Mouse (Mus musculus): Measurements from ENCODE around the gene Gm49673. TPM values are rescaled to one million over a fixed set of nuclear protein-coding genes. Genes with fewer than 3 reads are reported as not detected.
A peak's percentile ranks its signal among the peaks of the same experiment; 100 is the strongest.
"Not testable (repeated sequence)": the region's sequence is repeated elsewhere in the genome, so short reads cannot be mapped to it uniquely, and the experiment has no call there.

The Gm49673 gene
- polyA plus RNA-seq (2017; shearing (Covaris generic)) = not detected

DNA sequence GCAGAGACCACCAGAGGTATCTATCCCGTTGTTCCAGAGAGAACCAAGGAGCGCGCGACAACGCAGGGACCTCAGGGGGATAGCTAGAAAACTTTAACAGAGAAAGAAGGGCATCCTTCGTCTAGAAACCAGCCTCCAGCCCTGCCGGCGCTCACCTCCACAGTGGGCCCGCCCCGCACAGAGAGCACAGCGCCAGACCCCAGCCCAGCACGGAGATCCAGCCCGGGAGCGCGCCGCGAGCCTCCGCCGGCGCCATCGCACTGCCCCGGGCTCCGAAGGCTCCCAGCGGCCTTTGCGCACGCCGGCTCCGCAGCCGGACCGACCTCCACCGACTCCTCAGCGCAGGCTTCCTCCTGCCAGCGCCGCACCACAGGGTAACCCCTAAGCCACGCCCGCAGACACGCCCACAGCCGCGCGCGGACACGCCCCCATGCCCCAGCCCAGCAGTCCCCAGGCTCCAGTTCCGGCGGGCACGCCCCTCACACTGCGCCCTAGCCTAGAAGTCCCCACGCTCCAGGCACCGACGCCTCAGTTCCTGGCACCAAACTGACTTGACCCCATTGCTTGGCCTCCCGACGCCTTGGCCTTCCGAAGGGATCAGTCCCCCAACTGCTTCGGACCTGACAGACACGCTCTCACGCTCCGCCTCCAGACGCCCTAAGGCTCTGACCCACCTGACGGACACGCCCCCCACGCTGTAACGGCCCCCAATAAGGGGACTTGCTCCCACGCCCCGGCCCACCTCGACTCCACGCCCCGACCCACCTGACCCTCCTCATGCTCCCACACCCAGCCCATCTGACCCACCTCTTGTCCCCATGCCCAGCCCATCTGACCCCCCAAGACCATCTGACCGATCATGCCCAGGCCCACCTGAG is at the start of gene Gm49673, which contains the start of gene Rnaset2a:
TSS of gene Gm49673 (minus strand) at position 350 of the 878 bp plus-strand sequence.
TSS of gene Rnaset2a (minus strand) at position 659 of the 878 bp plus-strand sequence.
- ATAC-seq = peak; percentile 94

DNA sequence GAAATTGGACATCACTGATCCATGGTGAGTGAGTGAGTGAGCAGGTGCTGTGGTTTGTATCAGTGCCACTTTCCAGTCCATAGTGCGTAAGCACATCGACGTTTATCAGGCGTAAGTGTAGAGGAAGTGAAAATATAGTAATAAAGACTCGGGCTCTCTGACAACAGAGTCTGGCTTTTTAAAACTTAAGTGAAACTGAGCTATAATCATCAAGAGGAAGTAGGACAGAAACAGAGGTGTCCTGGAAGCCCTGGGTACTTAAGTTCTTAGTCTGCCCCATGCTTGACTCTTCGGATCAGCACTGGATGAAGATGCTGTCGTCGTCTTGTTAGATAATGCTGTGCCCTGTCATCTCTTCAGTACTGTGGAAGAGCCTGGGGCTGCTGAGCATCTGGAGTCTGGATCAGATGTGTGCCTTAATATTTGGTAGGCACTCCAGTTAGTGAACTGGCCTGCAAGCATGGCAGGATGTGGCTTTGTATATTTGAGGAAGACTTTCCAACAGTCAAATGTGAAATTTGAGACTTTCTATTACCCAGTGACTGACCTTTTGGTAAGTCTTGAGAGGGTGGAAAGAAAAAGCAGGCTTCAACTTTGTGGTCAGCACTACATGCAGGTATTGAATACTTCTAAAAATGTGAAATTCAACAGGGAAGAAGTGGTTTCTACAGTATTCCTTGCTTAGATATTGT is 48.2 kb upstream of the Gm49673 start:
- peak; percentile 70 for ATAC-seq

DNA sequence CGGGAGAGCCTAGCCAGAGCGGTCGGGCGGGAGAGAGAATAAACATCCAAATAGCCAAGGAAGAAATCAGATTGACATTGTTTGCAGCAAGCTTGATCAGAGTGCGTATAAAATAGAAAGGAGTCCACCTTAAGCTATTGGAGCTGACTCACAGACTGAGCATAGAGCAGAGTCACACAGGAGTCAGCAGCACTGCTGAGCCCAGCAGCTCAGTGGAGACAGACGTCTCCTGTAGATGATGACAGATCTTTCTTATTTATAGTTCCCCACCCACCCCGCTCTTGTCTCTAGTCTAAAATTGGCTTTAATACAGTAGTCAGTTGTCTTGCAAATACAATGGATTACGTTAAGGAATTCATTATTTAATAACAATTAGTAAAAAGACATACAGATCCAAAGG is 46.1 kb upstream of the Gm49673 start:
- no peak for ATAC-seq

DNA sequence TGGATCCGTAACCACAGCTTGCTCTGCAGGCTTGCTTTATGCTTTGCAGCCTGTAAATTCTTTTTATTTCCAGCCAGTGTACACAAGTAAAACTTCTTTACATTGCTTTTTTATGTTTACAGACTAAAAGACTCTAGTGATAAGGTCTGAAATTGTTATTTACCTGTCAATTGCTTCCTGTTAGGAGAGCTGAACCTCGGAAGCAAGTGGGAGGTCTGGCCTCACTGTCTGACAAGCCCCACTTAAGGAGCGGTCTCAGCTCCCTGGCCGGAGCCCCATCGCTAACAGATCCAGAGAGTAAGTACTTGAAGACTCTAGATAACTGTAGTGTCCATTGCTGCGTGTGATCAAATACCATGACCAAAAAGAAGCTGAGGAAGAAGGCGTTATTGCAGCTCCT is 36.6 kb upstream of the Gm49673 start:
- ATAC-seq = no peak

DNA sequence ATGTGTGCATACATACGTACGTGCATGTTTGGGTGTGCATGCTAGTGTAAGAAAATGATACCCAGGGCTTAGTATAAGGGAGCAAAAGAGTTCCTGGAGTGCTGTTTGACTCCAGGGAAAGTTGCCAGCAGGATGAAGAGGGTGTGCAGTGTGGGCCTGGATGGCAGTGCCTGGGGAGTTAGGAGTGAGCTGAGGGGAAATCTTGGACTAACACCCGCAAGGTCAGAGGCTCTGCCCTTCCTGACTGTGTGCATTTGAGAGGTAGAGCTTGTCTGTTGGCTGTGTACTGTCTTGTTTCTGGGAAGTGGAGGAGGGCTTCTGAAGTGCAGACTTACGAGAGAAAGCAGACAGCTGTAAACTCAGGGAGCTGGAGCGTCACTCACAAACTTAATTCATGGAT is 36.2 kb upstream of the Gm49673 start:
- ATAC-seq = no peak

DNA sequence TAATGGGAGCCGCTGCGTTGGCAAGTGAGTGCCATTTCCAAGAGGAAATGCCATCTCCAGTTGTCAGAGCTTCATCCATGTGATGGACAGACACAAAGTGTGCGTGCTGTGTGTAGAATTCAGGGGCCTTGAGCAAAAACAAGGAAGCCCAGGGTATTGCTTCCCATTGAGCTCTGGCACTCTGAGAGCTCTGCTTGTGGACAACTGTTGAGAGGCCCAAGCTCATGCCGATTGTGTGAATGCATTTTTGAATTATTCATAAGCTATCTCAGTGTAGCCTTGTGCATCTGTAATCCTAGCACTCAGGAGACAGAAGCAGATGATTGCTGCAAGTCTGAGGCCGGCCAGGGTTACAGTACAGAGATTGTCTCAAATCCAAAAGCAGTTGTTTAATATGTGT is 29.5 kb upstream of the Gm49673 start:
- ATAC-seq = no peak

DNA sequence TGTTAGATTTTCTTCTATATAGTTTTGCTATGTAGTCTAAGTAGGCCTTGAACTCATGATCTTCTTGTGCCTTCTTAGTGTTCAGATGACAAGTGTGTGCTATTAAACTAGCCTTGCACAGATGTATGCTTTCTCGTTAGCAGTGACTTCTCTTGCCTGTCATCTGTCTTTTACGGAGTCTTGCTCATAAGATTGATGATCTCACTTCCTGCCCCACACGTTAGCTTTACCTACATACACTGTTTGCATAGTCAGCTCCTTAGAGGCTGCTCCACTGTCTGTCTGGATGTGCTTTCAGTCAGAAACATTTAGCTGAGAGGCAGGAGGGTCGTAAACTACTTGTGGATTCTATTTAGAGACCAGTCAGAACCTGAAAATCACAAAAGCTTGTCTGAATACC is 23.5 kb upstream of the Gm49673 start:
- ATAC-seq = peak; percentile 87

DNA sequence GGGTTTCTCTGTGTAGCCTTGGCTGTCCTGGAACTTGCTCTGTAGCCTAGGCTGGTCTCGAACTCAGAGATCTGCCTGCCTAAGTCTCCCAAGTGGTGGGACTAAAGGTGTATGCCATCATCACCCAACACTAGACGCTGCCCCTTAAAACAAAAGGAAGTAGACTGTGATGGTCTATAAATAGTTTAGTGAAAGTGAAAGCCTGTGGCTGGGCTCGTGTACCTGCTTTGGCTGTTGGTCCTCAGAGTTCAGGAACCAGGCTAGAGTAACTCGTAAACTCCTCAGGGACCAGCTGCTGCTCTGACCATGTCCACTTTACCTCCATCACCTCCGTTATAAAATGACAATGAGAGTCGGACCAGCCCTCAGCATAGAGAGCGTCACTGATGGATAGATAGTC is 22.7 kb upstream of the Gm49673 start:
- peak; percentile 40 for ATAC-seq

DNA sequence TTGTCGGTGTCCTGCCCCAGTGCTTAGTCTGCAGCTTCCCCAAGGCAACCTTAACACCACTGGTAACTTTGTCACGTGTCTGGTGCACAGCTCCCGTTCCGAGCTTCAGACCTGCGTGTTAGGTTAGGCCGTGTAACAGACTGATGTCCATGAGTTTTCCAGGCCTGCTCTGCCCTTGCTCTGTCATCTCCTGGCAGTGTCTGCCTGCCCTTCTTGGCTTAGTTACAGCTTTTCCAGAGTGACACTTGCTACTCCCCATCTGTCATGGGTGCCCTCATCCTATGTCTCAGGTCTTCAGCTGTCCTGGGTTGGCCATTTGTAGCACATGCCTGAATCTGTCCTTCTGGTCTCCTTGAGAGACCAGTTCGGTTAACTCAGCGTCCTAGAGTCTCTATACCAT is 19.8 kb upstream of the Gm49673 start:
- not testable (repeated sequence) for ATAC-seq

DNA sequence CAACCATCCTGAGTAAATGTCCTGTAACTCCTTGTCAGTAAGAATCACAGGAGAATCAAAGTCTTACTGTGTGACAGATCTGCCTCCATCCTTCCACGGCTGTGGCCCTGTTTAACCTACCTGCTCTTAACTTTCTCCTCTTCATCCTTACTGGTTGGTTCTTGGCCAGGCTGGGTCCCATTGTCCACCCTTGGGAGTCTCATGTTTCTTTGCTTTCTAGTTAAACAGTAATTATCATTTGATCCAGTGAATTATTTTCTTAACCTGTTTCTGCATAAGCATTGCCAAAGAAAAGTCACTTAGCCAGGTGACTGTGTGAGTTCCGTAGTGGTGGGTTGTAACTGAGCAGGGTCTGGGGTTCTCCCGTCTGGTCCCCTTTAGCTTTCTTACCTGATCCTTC is 18.9 kb upstream of the Gm49673 start:
- not testable (repeated sequence) for ATAC-seq

DNA sequence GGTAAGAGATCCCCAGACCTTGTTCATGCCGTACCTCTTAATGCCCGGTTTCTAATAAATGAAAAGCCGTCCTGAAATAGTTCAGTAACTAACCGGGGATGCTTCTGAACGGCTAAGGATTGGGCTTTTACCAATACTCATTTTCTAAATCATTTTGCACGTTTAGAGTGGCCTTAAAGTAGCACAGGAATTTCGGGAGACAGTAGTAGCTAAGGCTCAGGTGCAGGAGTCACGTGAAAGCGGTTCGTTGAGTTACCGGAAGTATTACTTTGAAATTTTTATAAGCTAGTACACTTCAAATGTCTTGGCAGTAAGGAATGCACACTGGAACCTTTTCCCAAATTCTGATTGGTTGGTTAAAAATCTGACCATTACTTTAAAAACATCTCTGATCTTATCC is 18.4 kb upstream of the Gm49673 start:
- peak; percentile 0 for ATAC-seq

DNA sequence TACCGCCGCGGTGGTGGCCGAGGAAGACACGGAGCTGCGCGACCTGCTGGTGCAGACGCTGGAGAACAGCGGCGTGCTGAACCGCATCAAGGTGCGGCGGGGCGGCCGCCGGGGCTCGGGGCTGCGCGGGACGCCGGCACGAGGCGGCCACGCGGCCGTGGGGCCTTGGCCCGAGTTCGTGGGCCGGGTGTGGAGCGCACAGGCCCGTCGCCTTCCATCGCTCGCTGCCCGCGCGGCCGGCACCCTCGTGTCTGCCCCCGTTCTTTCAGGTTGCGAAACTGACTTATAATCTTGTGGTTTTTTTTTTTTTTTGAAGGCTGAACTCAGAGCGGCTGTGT is 18.0 kb upstream of the Gm49673 start:
- not testable (repeated sequence) for ATAC-seq

DNA sequence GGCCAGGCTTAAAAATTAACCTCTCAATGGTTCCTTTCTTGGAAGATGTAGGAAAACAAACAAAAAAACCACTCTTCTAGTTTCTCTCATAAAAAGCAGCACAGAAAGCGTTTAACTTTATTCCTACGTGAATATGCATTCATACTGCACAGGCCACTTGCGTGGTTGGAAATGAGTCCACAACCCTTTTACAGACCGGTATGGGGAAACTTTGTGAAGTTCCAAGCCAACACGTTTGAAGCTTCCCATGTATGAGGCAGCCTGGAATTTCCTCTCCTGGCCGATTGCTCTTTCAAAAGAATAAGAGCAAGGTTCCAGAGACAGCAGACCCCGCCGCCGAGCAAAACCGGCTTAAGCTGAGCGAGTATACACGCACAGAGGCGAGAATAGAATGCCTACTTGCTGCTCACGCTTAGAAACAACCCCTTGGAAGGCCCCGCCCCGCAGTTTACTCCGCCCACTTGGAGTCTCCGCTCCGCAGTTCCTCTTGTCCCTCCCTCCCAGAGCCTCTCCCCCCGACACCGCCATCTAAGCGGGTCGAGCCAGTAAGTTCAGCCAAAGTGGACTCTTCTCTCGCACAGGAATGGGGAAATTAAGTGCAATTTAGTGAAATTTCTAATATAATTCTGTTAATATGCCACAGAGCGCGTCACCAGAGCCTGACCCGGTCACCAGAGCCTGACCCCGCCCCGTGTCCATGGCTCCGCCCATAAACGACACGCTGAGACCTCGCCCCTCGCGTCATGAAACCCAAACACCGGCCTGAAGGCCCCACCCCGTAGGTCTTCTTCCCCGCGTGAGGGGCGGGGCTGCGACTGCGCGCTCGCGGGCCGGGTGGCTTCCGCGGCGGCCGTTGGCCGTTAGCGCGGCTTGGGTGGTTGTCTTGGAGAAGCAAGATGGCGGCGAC is 17.4 kb upstream of the Gm49673 start, which contains the start of gene Fgfr1op:
TSS of gene Fgfr1op (plus strand) at position 801 of the 907 bp plus-strand sequence.
- peak; percentile 86 for ATAC-seq

DNA sequence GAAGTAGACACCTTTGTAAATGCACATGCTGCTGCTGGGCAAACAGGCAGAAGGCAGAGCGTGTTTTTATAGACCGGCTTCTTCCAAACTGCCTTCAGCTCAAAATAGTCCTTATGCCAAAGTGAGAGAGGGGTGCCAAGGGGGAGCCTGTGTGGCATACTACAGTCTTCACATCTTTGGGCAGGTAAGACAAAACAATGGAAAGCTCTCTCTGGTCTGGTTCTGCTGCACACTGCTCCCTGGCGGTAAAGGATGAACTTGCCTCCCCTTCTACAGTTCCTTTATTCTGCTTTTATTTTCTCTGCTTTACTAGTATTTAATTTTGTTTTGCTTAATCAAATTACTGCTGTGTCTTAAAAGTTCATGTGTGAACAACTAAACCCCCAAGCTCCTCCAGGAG is 13.4 kb upstream of the Gm49673 start:
- not testable (repeated sequence) for ATAC-seq

DNA sequence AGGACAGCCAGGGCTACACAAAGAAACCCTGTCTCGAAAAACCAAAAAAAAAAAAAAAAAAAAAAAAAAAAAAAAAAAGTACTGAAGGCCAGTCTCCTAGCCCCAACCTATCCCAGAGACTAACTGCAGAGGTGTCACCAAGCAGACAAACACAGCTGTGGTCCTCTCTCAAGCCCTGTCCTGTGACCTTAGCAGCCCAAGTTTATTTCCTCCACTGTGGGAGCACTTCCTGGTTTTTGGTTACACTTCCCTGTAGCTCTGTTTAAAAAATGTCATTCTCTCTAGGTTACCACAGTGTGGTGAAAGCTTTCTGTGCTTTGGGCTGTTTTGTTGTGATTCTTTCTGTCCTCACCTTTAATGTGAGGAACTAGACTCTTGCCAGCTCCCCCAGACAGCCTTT is 11.0 kb upstream of the Gm49673 start:
- ATAC-seq = not testable (repeated sequence)

DNA sequence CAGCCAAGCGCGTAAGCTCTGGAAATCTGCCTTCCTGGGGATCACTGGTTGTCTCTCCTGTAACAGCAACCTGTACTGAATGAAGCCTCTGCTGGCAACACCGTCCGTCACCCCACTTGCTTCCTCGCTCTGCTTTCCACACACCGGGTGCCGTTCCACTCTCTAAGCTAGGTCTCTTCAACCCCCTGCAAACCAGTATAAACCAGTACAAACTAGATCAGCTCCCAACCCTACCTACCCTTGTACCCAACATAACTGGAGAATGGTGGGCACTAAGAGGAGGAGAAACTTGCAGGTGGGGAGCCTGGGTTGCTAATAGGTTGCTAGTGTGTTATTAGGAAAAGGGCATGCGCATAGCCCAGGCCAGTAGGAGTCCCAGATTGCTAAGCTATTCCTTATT is 8.4 kb upstream of the Gm49673 start:
- not testable (repeated sequence) for ATAC-seq

DNA sequence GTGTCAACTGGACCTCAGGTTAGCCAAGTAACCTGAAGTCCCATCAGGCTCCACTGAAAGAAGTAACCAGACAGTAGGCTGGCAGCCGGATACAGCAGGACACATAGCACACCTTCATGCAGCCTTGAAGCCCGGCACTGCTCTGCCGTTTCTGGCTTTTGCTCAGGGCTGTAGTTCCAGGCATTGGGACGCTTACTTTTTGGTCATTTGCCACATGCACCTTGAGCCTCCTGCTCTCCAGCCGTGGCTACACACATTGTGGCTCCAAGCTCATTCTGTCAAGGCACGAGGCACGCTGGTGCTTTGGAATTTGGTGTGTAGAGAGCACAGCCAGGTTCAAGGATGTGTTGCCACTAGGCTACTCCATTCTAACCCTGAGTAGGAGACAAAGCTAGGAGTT is 7.4 kb upstream of the Gm49673 start:
- ATAC-seq = not testable (repeated sequence)

DNA sequence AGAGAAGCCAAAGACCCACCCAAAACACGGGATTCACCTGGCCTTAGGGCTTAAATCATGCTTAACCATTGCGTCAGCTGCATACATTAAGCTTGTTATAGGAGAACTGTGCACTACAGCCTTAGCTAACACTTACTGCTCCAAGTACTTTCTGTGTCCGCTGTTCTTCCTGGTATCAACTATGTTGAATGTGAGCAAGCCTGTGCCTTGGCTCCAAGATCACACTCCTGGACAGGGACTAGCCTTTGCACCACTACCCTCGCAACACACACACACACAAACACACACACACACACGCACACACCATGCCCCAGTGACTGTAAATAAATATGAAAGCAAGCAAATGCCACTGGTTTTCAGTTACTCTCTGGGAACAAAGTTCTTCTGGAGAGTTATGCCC is 657 bp downstream of the Gm49673 start:
- ATAC-seq = peak; percentile 0

DNA sequence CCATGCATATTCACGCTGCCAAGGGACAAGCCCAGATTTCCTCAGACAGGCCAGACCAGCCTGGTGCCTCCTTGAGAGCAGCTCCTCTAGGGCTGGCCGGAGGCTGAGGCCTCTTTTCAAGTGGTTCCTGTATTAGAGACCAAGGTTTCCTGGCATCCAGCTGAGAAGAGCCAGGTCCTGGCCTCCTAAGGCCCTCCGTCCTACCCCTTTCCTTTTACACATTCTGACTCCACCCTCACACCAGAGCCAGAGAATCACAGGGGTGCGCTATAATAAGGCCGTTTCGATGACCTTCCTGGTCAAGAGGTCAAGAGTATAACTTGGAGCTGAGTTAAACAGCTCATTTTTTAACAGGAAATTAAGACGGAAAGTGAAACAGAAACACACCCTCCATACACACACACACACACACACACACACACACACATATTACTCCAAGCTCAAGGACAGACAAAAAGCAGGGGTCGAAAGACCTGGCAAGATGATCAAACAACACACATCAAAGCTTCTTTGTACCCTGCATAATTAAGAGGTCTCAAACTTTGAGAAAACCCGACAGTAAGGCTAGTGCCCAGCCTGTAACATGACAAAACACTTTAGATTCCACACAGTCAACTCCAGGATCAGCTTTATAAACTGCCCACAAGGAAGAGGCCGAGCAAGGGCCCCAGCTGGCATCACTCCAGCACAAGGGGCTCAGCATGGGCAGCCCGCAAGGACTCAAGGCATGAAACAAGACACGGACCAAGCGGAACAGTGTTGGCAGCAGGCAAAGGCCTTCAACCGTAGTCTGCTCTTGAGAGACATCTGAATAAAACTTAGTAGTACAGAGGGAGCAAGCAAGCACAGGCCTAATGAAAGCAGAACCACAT is 3.5 kb downstream of the Gm49673 start:
- peak; percentile 4 for ATAC-seq

DNA sequence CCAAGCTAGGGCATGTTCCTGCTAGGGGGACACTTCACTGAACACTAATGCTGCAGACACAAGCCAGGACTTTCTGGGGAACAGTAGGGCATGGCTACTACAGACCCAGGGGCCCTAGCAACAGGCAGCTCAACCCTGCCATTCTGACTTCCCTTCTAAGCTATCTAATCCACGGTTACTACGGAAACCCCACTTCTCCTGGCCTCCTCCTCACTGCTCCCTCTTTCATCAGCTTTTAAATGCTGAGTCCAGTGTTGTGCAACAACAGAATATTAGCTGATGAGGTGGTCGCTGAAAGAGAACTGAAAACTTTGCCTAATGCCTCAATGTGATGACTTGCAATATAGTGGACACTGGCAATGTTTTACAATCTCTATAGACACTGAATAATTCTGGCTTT is 7.4 kb downstream of the Gm49673 start:
- ATAC-seq = not testable (repeated sequence)

DNA sequence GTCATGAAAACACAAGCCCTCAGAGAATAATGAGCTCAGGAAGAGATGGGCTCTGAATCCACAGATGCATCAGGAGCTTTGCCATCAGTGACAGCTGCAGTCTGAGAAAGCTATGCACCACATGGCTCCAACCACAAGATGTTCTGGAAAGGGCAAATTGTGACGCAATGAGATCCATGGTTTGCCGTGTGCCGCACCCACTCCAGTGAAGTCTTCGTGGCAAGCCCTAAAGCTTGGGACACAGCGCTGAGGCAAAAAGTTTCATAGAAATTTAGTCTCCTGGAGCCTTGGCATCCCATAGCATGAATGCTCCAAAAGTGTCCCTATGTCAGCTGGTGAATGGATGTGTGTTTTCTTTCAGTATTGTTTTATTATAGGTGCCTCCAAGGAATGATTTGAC is 9.5 kb downstream of the Gm49673 start:
- not testable (repeated sequence) for ATAC-seq

DNA sequence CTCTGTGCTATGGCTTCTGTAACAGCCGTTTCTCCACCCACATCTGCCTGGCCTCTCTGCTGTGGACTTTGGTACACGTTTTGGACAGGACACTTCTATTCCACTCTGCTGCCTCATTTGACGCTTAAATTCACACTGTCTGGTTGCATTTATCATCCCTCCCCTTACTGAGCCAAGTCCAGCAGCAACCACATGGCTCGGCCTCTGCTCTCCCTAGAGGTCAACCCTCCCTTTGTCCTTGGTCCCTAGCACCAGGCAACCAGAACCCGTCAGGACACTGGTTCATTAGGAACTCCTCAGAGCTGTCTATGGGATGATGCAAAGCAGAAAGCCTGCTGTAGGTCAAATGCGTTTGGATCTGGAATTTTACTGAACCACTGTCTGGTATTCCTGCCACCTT is 16.7 kb downstream of the Gm49673 start:
- ATAC-seq = not testable (repeated sequence)
